Mouse (Mus musculus) embryonic fibroblast, embryonic 13.5 days (primary cell): ENCODE results near the gene Arpc1a.

Source experiments
- CTCF ChIP-seq: IDR thresholded peaks from 2 replicates; pipeline ENCODE4 v1.5.1; 2011; ENCODE audit warnings: mild to moderate bottlenecking, control low read depth, low read length, moderate library complexity, borderline replicate concordance; ENCODE audit not compliant: insufficient read depth
- POLR2A ChIP-seq: IDR thresholded peaks from 2 replicates; pipeline ENCODE4 v1.6.1; 2011; ENCODE audit warnings: low read depth, mild to moderate bottlenecking, control low read depth, low read length, moderate library complexity

GRCm38 (mm10) chr5:145115736-145116135, 32.1 kb downstream of the Arpc1a start:
- no peak for TF ChIP-seq CTCF
- no peak for TF ChIP-seq POLR2A
